Mouse (Mus musculus) gastrocnemius, adult 18-20 months (tissue): Measurements from ENCODE around the gene H2al1f. TPM values are rescaled to one million over a fixed set of nuclear protein-coding genes. Genes with fewer than 3 reads are reported as not detected.

Experiments used
- total RNA-seq, 2 experiments: library from RNA; stranded (reverse); gene quantifications; 2 replicates each; pipeline ENCODE4 v1.2.3; 2021

Gene H2al1f
- total RNA-seq, 2 experiments from 2014 or later = not detected

Other genes with a start within 250 kb of the H2al1f start
- not detected for gene H2al1a, start 15.9 kb upstream of the H2al1f start, total RNA-seq
- not detected for gene H2al1b, start 12.7 kb upstream of the H2al1f start, total RNA-seq
- gene H2al1c, start 9.5 kb upstream of the H2al1f start, total RNA-seq = not detected
- not detected for gene H2al1d, start 6.3 kb upstream of the H2al1f start, total RNA-seq
- gene H2al1e, start 3.2 kb upstream of the H2al1f start, total RNA-seq = not detected
- gene H2al1g, start 3.1 kb downstream of the H2al1f start, total RNA-seq = not detected
- gene H2al1h, start 6.3 kb downstream of the H2al1f start, total RNA-seq = not detected
- gene H2al1i, start 9.5 kb downstream of the H2al1f start, total RNA-seq = not detected
- not detected for gene H2al1j, start 12.7 kb downstream of the H2al1f start, total RNA-seq